Mouse (Mus musculus) skeletal muscle tissue, adult 2 months (tissue): ENCODE data around the gene Gjb4.
A peak's percentile ranks its signal among the peaks of the same experiment; 100 is the strongest.

Experiments used
- DNase-seq: peaks from one replicate; pipeline ENCODE4 v3.0.0-alpha.2; 2012; ENCODE audit warnings: low read depth, low spot score

Gjb4 gene

GRCm38 (mm10) chr4:127349560-127350300, 4.2 kb downstream of the Gjb4 start:
- no peak for DNase-seq

- DNase-seq = no peak
Measured at GRCm38 (mm10) chr4:127345000-127345399, 8.9 kb downstream of the Gjb4 start.

- no peak for DNase-seq
Measured at GRCm38 (mm10) chr4:127341372-127341771, 12.5 kb downstream of the Gjb4 start.

GRCm38 (mm10) chr4:127337668-127338067, 16.2 kb downstream of the Gjb4 start:
- DNase-seq = no peak

GRCm38 (mm10) chr4:127334870-127335504, 18.9 kb downstream of the Gjb4 start:
- no peak for DNase-seq

- DNase-seq = no peak
Measured at GRCm38 (mm10) chr4:127331171-127331570, 22.7 kb downstream of the Gjb4 start.

GRCm38 (mm10) chr4:127330181-127331100, 23.4 kb downstream of the Gjb4 start, which contains the start of gene Gjb3:
Gjb3 (minus strand) TSS chr4:127330844.
- no peak for DNase-seq

- DNase-seq = no peak
Measured at GRCm38 (mm10) chr4:127329751-127330150, 24.1 kb downstream of the Gjb4 start.

- DNase-seq = no peak
Measured at GRCm38 (mm10) chr4:127329046-127329445, 24.8 kb downstream of the Gjb4 start.

- DNase-seq = no peak
Measured at GRCm38 (mm10) chr4:127328378-127328777, 25.5 kb downstream of the Gjb4 start.

- no peak for DNase-seq
Measured at GRCm38 (mm10) chr4:127327749-127328148, 26.1 kb downstream of the Gjb4 start.

- DNase-seq = no peak
Measured at GRCm38 (mm10) chr4:127327258-127327657, 26.6 kb downstream of the Gjb4 start.

- no peak for DNase-seq
Measured at GRCm38 (mm10) chr4:127325276-127325675, 28.6 kb downstream of the Gjb4 start.

- peak; percentile 52 for DNase-seq
Measured at GRCm38 (mm10) chr4:127324759-127325158, 29.1 kb downstream of the Gjb4 start.

- no peak for DNase-seq
Measured at GRCm38 (mm10) chr4:127324296-127324695, 29.6 kb downstream of the Gjb4 start.

- no peak for DNase-seq
Measured at GRCm38 (mm10) chr4:127323651-127324050, 30.2 kb downstream of the Gjb4 start.

GRCm38 (mm10) chr4:127319613-127320012, 34.3 kb downstream of the Gjb4 start:
- DNase-seq = peak; percentile 36

GRCm38 (mm10) chr4:127317143-127317542, 36.7 kb downstream of the Gjb4 start:
- no peak for DNase-seq

- DNase-seq = peak; percentile 26
Measured at GRCm38 (mm10) chr4:127315753-127316152, 38.1 kb downstream of the Gjb4 start.

GRCm38 (mm10) chr4:127314585-127314984, 39.3 kb downstream of the Gjb4 start:
- DNase-seq = no peak

- DNase-seq = peak; percentile 56
Measured at GRCm38 (mm10) chr4:127313861-127314260, 40.0 kb downstream of the Gjb4 start, which contains the start of gene Gja4. Gja4 (minus strand) TSS chr4:127314039.

GRCm38 (mm10) chr4:127312349-127312748, 41.5 kb downstream of the Gjb4 start:
- DNase-seq = no peak
